Mouse (Mus musculus) lung, postnatal 25 days (tissue): Measurements from ENCODE around the gene Fam155a.
"Not testable (repeated sequence)": the region's sequence is repeated elsewhere in the genome, so short reads cannot be mapped to it uniquely, and the experiment has no call there.

Experiments used
- DNase-seq: peaks from one replicate; pipeline ENCODE4 v3.0.0; 2022; ENCODE audit warnings: low spot score

Gene Fam155a

GRCm38 (mm10) chr8:9398606-9399263 is 372.2 kb downstream of the Fam155a start:
- no peak for DNase-seq

- DNase-seq: no peak
Measured at GRCm38 (mm10) chr8:9398040-9398439, 372.9 kb downstream of the Fam155a start.

- no peak for DNase-seq
Measured at GRCm38 (mm10) chr8:9394670-9395069, 376.3 kb downstream of the Fam155a start.

- DNase-seq: no peak
Measured at GRCm38 (mm10) chr8:9393246-9393645, 377.7 kb downstream of the Fam155a start.

GRCm38 (mm10) chr8:9390229-9390628 is 380.7 kb downstream of the Fam155a start:
- not testable (repeated sequence) for DNase-seq

- DNase-seq: no peak
Measured at GRCm38 (mm10) chr8:9369201-9369600, 401.8 kb downstream of the Fam155a start.

- DNase-seq: no peak
Measured at GRCm38 (mm10) chr8:9367721-9368120, 403.2 kb downstream of the Fam155a start.

GRCm38 (mm10) chr8:9365381-9365780 is 405.6 kb downstream of the Fam155a start:
- no peak for DNase-seq

- peak; percentile 9 for DNase-seq
Measured at GRCm38 (mm10) chr8:9348523-9349135, 422.3 kb downstream of the Fam155a start.

- peak; percentile 1 for DNase-seq
Measured at GRCm38 (mm10) chr8:9347163-9347562, 423.8 kb downstream of the Fam155a start.

GRCm38 (mm10) chr8:9344136-9344535 is 426.8 kb downstream of the Fam155a start:
- no peak for DNase-seq

GRCm38 (mm10) chr8:9342998-9343397 is 428.0 kb downstream of the Fam155a start:
- DNase-seq: no peak

- DNase-seq: no peak
Measured at GRCm38 (mm10) chr8:9342593-9342992, 428.4 kb downstream of the Fam155a start.

GRCm38 (mm10) chr8:9337905-9338304 is 433.1 kb downstream of the Fam155a start:
- no peak for DNase-seq

- no peak for DNase-seq
Measured at GRCm38 (mm10) chr8:9335933-9336303, 435.0 kb downstream of the Fam155a start.

GRCm38 (mm10) chr8:9335285-9335932 is 435.6 kb downstream of the Fam155a start:
- DNase-seq: no peak

- no peak for DNase-seq
Measured at GRCm38 (mm10) chr8:9332766-9333165, 438.2 kb downstream of the Fam155a start.

- no peak for DNase-seq
Measured at GRCm38 (mm10) chr8:9309456-9309855, 461.5 kb downstream of the Fam155a start.

GRCm38 (mm10) chr8:9303526-9304135 is 467.3 kb downstream of the Fam155a start:
- no peak for DNase-seq

- no peak for DNase-seq
Measured at GRCm38 (mm10) chr8:9295046-9295445, 475.9 kb downstream of the Fam155a start.

GRCm38 (mm10) chr8:9292532-9292931 is 478.4 kb downstream of the Fam155a start:
- DNase-seq: no peak

- DNase-seq: peak; percentile 2
Measured at GRCm38 (mm10) chr8:9288015-9288729, 482.8 kb downstream of the Fam155a start.
